Mouse (Mus musculus): ENCODE measurements at regions not wholly inside any gene's neighbourhood (a gene's known extent, or its start where the extent isn't known, plus 50 kb on each side); places are given as distances from the start of the nearest gene placed in this dataset.

DNA sequence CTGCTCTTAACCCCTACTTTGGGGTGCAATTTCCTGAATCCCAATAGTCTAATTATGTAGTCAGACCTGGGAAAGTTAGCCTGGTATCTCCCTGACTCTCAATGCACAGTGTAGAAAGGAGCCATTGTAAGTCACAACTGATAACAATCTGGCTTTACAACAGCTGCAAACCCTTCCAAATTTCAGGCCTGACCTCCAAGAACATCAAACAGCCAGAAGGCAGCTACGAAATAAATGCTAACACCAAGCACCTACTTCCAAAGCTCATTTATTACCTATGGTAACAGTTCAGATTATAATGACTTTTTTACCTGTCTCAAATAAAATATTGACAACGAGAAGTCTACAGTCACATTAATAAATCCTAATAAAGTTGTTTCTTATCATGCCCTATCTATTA lies 485.8 kb upstream of the Adgrl2 start:
- TF ChIP-seq EP300 (IDR thresholded peaks at IDR 0.05; ENCODE audit: insufficient read depth, low read depth, low read length) (no peak), POLR2A (IDR thresholded peaks at IDR 0.05; ENCODE audit: insufficient read depth, low read length) (no peak), CTCF (IDR thresholded peaks at IDR 0.05; ENCODE audit: low read depth, low read length) (no peak)
